Mouse (Mus musculus): ENCODE measurements around the gene Ddx42. TPM values are rescaled to one million over a fixed set of nuclear protein-coding genes. Genes with fewer than 3 reads are reported as not detected.

Gene Ddx42
- total RNA-seq (2014; rRNA removed) (34.1 and 38.1 TPM in 2 replicates), polyA plus RNA-seq (2015; fragmentation: Nextera tagmentation; extraction: Ambion mirVana) (61.9 and 62.0 TPM in 2 replicates)

GRCm38 (mm10) chr11:106216730-106217490 is at the start of gene Ddx42:
Ddx42 (plus strand) TSS chr11:106216926.
- H3K4me2 ChIP-seq (ENCODE audit: low read depth, low read length) = peak within 1 kb of the TSS; percentile 62
- H3K9ac ChIP-seq (replicated peaks; ENCODE audit: low read length) = peak within 1 kb of the TSS; percentile 91
- WGBS = 1% methylated on average over 70 of the region's 70 CpGs
- no peaks in the 10 kb centered on the region for H3K36me3 ChIP-seq (ENCODE audit: insufficient read depth, low read length)
- no peaks in the 10 kb centered on the region for H3K27me3 ChIP-seq (ENCODE audit: insufficient read depth, low read length)
- peak within 1 kb of the TSS; percentile 93 for H3K27ac ChIP-seq
- H3K4me1 ChIP-seq (ENCODE audit: insufficient read depth, low read length) = peaks cover 20% of the 10 kb centered on the region
- H3K4me3 ChIP-seq (ENCODE audit: low read length) = peak within 1 kb of the TSS; percentile 68
- no peak for TF ChIP-seq CTCF (IDR thresholded peaks at IDR 0.05; ENCODE audit: low read depth)
- ATAC-seq (peak; percentile 96), DNase-seq (ENCODE audit: low spot score) (peak; percentile 99)
- H3K9me3 ChIP-seq (ENCODE audit: low read length) = no peaks in the 10 kb centered on the region

GRCm38 (mm10) chr11:106167435-106167834 is 49.3 kb upstream of the Ddx42 start:
- H3K4me1 ChIP-seq (ENCODE audit: insufficient read depth, low read length) = no peaks in the 10 kb centered on the region
- DNase-seq (ENCODE audit: low spot score) (no peak), ATAC-seq (no peak)
- WGBS = 87% methylated on average over 5 of the region's 5 CpGs
- no peak overlapping the region for H3K4me2 ChIP-seq (ENCODE audit: low read depth, low read length)
- H3K4me3 ChIP-seq (ENCODE audit: low read length) = no peak overlapping the region
- no peak overlapping the region for H3K27ac ChIP-seq
- H3K36me3 ChIP-seq (ENCODE audit: insufficient read depth, low read length) = peaks cover 47% of the 10 kb centered on the region; the same call in 1 of the 2 replicates
- H3K9me3 ChIP-seq (ENCODE audit: low read length) = no peaks in the 10 kb centered on the region
- H3K9ac ChIP-seq (replicated peaks; ENCODE audit: low read length) = no peak overlapping the region
- H3K27me3 ChIP-seq (ENCODE audit: insufficient read depth, low read length) = no peaks in the 10 kb centered on the region
- no peak for TF ChIP-seq CTCF (IDR thresholded peaks at IDR 0.05; ENCODE audit: low read depth)

GRCm38 (mm10) chr11:106170807-106171206 is 45.9 kb upstream of the Ddx42 start:
- ATAC-seq (no peak), DNase-seq (ENCODE audit: low spot score) (peak; percentile 58)
- peak; percentile 63 for TF ChIP-seq CTCF (IDR thresholded peaks at IDR 0.05; ENCODE audit: low read depth)
- no peak overlapping the region for H3K4me3 ChIP-seq (ENCODE audit: low read length)
- 83% methylated on average over 7 of the region's 7 CpGs for WGBS
- H3K36me3 ChIP-seq (ENCODE audit: insufficient read depth, low read length) = peaks cover 21% of the 10 kb centered on the region; the same call in 1 of the 2 replicates
- no peak overlapping the region for H3K9ac ChIP-seq (replicated peaks; ENCODE audit: low read length)
- H3K4me1 ChIP-seq (ENCODE audit: insufficient read depth, low read length) = no peaks in the 10 kb centered on the region
- no peaks in the 10 kb centered on the region for H3K9me3 ChIP-seq (ENCODE audit: low read length)
- no peaks in the 10 kb centered on the region for H3K27me3 ChIP-seq (ENCODE audit: insufficient read depth, low read length)
- no peak overlapping the region for H3K4me2 ChIP-seq (ENCODE audit: low read depth, low read length)
- no peak overlapping the region for H3K27ac ChIP-seq

- WGBS = 98% methylated on average over 2 of the region's 2 CpGs
These were observed 43.5 kb upstream of the Ddx42 start for GRCm38 (mm10) chr11:106173228-106173627.

GRCm38 (mm10) chr11:106174372-106174771 is 42.4 kb upstream of the Ddx42 start:
- Histone ChIP-seq H3K36me3 (ENCODE audit: insufficient read depth, low read length) (peaks cover 7% of the 10 kb centered on the region; the same call in 1 of the 2 replicates), H3K4me3 (ENCODE audit: low read length) (no peak overlapping the region), H3K27ac (no peak overlapping the region), H3K27me3 (ENCODE audit: insufficient read depth, low read length) (no peaks in the 10 kb centered on the region), H3K9ac (replicated peaks; ENCODE audit: low read length) (no peak overlapping the region), H3K4me2 (ENCODE audit: low read depth, low read length) (no peak overlapping the region), H3K4me1 (ENCODE audit: insufficient read depth, low read length) (no peaks in the 10 kb centered on the region), H3K9me3 (ENCODE audit: low read length) (no peaks in the 10 kb centered on the region)
- 74% methylated on average over 5 of the region's 5 CpGs for WGBS
- no peak for ATAC-seq
- TF ChIP-seq CTCF (IDR thresholded peaks at IDR 0.05; ENCODE audit: low read depth) = no peak
- no peak for DNase-seq (ENCODE audit: low spot score)

More at GRCm38 (mm10) chr11:106173228-106173627, 43.5 kb upstream of the Ddx42 start:
- ATAC-seq = no peak
- H3K4me3 ChIP-seq (ENCODE audit: low read length) = no peak overlapping the region
- H3K9me3 ChIP-seq (ENCODE audit: low read length) = no peaks in the 10 kb centered on the region
- H3K27ac ChIP-seq = no peak overlapping the region
- H3K36me3 ChIP-seq (ENCODE audit: insufficient read depth, low read length) = peaks cover 11% of the 10 kb centered on the region; the same call in 1 of the 2 replicates
- no peak for TF ChIP-seq CTCF (IDR thresholded peaks at IDR 0.05; ENCODE audit: low read depth)
- H3K4me1 ChIP-seq (ENCODE audit: insufficient read depth, low read length) = no peaks in the 10 kb centered on the region
- DNase-seq (ENCODE audit: low spot score) = no peak
- no peak overlapping the region for H3K4me2 ChIP-seq (ENCODE audit: low read depth, low read length)
- H3K27me3 ChIP-seq (ENCODE audit: insufficient read depth, low read length) = no peaks in the 10 kb centered on the region
- H3K9ac ChIP-seq (replicated peaks; ENCODE audit: low read length) = no peak overlapping the region

GRCm38 (mm10) chr11:106175081-106175480 is 41.6 kb upstream of the Ddx42 start:
- ATAC-seq = no peak
- no peak for DNase-seq (ENCODE audit: low spot score)
- no peaks in the 10 kb centered on the region for H3K27me3 ChIP-seq (ENCODE audit: insufficient read depth, low read length)
- H3K4me2 ChIP-seq (ENCODE audit: low read depth, low read length) = no peak overlapping the region
- TF ChIP-seq CTCF (IDR thresholded peaks at IDR 0.05; ENCODE audit: low read depth) = no peak
- H3K27ac ChIP-seq = no peak overlapping the region
- no peak overlapping the region for H3K4me3 ChIP-seq (ENCODE audit: low read length)
- WGBS = 69% methylated on average over 3 of the region's 3 CpGs
- no peak overlapping the region for H3K9ac ChIP-seq (replicated peaks; ENCODE audit: low read length)
- H3K36me3 ChIP-seq (ENCODE audit: insufficient read depth, low read length) = peaks cover 4% of the 10 kb centered on the region; the same call in 1 of the 2 replicates
- no peaks in the 10 kb centered on the region for H3K9me3 ChIP-seq (ENCODE audit: low read length)
- no peaks in the 10 kb centered on the region for H3K4me1 ChIP-seq (ENCODE audit: insufficient read depth, low read length)

GRCm38 (mm10) chr11:106176372-106176771 is 40.4 kb upstream of the Ddx42 start:
- WGBS = 93% methylated on average over 5 of the region's 5 CpGs
- ATAC-seq = no peak
- Histone ChIP-seq H3K36me3 (ENCODE audit: insufficient read depth, low read length) (no peaks in the 10 kb centered on the region), H3K9me3 (ENCODE audit: low read length) (no peaks in the 10 kb centered on the region), H3K4me1 (ENCODE audit: insufficient read depth, low read length) (no peaks in the 10 kb centered on the region), H3K27me3 (ENCODE audit: insufficient read depth, low read length) (no peaks in the 10 kb centered on the region), H3K4me2 (ENCODE audit: low read depth, low read length) (no peak overlapping the region), H3K27ac (no peak overlapping the region), H3K9ac (replicated peaks; ENCODE audit: low read length) (no peak overlapping the region), H3K4me3 (ENCODE audit: low read length) (no peak overlapping the region)
- DNase-seq (ENCODE audit: low spot score) = no peak
- TF ChIP-seq CTCF (IDR thresholded peaks at IDR 0.05; ENCODE audit: low read depth) = no peak
